Mouse (Mus musculus) c-Kit-positive CD71-positive TER-119-negative erythroid progenitor cells, embryonic 14.5 days (primary cell): ENCODE data around the gene Srl.
"Not testable (repeated sequence)": the region's sequence is repeated elsewhere in the genome, so short reads cannot be mapped to it uniquely, and the experiment has no call there.

Experiments used
- DNase-seq: peaks from one replicate; pipeline ENCODE4 v3.0.0-alpha.2; 2013; ENCODE audit warnings: low read depth

The Srl gene

DNA sequence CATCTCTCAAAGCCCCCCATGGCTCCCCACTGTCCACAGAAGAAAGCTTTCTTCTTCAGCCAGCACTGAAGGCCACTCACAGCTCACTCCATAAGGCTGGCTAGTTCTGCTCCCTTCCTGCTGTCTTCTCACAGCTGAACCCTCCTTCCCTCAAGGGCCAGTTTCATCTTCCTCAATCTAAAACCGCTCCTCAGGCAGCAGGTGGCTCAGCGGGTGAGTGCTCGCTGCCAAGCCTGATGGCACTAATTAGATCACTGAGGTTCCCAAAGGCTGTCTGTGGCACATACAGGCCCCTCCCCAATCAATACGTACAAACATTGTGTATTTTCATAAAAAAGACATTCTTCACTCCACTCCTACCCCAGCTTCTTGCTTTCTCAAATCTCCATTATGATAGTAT, 22.5 kb downstream of the Srl start:
- no peak for DNase-seq

DNA sequence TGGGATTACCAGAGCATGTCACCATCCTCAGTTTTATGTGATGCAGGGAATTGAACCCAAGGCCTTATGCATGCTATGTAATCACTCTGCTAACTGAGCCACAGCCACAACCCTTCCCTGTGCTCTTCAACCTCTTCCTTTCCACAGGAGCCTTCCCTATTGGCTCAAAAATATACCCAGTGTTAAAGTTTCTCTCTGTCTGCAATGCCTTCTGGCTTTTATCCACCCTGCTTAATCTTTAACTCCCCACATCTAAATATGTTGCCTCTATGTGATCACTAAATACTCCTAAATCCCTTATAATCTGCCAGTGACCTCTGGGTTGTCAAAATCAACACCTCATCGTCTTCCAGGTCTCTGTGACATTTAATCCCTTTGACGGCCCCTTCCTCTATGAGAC, 23.7 kb downstream of the Srl start:
- no peak for DNase-seq

DNA sequence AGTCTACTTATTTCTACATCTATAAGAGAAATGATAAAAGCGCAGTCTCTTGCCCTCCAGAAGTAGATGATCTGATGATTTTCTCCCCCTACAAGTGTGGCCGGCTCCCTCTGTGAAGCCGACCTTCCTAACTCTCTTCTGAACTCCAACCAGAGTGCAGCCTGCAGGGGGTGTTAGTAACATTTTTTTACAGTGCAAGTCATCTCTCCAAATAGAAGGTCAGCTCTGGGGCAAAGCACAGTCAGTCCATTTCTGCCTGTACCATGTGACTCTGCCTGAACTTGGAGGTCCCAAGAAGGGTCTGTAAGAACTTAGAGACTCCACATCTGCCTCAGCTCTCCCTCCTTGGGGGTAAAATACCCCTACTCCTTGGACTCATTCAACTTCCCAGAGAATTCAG, 27.2 kb downstream of the Srl start:
- DNase-seq = no peak

DNA sequence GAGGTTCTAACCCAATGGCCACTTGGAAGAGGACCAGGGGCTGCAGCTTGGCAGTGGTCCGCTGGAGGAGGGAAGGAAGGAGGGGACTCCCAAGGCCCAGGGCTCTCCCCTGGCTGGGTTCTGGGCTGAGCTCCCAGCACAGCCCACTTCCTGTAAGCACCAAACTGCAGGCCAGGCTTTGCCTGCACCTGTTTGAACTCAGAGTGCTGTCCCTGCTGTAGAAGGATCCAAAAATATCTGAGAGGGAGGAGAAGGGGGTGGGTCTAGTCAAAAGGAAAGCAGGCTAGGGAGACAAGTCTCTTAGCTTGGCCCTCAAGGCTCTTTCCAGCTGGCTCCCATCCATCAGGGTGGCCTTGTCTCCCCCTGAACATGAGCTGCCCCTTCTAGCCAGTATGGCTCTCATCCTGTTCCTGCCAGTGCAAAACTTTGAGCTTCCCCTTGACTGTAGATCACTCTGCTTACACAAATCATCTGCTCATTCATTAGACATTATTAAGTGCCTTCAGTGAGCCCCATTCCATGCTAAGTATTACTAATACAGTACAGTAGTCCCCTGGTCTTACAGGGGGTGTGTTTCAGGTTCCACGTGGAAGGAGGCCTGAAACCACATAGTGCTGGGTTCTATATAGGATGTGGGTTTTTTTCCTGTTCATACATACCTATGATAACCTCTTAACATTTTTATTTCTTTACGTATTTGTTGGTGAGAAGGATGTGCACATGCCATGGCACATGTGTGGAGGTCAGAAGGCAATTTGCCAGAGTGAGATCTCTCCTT, 28.8 kb downstream of the Srl start:
- DNase-seq = no peak

DNA sequence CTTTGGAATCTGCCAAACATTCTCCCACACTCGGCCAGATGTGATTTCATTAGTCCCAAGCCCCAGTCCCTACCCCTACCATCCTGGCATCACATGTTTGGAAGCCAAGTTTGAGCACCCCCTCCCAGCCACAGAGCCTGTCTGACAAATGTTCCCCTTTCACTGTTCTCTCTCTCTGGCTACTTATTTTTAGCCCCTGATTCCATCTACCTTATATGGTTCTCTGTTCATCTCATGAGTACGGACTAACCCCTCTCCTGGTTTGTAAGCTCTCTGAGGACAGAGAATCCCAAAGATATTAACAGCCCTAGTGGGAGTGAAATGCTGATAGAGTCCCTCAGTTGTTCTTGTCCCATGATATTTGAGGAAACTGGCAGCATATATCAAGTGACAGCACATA, 30.2 kb downstream of the Srl start:
- no peak for DNase-seq

DNA sequence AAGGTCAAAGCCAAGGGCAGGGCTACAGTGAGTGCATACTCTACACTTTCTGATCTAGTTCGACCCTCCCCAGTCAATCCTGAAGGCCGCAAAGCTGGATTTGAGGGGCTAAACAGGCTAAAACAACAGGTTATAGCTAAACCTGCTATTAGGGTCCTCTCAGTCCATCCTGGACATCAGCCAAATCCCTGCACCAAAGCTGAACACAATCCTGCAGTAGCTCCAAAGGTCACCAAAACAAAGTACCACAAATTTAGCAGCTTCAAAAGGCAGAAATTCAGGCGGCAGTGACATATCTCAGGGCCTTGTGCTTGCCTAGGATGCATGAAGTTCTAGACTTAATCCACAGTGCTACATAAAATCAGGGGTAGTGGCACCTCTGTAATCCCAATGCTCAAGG, 35.4 kb downstream of the Srl start:
- no peak for DNase-seq

DNA sequence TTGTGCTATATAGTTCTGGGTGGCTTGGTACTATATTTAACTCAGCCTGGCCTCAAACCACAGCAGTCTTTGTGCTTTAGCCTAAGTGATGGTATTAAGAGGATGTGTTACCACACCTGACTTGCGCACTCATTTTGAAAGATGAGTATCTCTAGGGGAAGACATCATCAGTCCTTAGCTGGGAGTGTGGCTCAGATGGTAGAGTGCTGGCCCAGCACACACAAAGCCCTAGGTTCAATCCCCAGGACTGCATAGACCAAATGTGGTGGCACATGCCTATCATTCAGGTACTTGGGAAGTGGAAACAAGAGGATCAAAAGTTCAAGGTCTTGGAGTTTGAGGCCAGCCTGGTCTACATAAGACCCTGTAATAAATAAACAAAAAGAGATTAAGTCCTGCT, 38.1 kb downstream of the Srl start:
- no peak for DNase-seq

DNA sequence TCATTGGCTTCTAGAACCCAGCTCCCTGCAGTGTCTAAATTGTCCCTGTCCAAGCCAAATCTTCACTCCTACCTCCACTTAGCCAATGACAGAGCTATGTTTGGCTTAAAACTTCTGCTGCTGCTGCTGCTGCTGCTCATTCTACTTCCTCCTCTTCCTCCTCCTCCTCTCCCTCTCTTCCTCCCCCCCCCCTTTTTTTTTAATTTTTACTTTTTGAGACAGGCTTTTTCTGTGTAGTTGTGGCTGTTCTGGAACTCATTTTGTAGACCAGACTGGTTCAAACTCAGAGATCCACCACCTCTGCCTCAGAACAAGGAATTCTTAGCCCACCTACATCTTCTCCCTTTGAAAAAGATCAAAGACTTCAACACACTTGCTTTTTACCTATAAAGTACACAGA, 39.0 kb downstream of the Srl start:
- DNase-seq = no peak

DNA sequence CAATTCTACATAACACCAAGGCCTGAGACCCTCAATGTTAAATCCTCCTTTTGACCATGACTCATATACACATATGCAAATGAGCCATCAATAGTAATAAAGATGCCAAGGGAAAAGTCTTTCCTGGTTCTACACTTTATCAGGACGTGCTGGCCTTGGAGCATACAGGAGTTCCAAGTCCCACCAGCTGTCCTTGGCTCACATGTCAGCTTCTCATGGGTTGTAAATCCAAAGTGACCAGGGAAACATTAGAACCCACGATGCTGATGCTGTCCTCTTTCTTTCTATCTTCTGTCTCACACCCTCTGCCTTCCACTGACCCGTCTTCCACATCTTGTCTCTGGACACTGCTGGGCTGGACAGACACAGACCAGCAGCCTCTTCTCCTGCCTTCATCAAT, 39.9 kb downstream of the Srl start:
- DNase-seq = no peak

DNA sequence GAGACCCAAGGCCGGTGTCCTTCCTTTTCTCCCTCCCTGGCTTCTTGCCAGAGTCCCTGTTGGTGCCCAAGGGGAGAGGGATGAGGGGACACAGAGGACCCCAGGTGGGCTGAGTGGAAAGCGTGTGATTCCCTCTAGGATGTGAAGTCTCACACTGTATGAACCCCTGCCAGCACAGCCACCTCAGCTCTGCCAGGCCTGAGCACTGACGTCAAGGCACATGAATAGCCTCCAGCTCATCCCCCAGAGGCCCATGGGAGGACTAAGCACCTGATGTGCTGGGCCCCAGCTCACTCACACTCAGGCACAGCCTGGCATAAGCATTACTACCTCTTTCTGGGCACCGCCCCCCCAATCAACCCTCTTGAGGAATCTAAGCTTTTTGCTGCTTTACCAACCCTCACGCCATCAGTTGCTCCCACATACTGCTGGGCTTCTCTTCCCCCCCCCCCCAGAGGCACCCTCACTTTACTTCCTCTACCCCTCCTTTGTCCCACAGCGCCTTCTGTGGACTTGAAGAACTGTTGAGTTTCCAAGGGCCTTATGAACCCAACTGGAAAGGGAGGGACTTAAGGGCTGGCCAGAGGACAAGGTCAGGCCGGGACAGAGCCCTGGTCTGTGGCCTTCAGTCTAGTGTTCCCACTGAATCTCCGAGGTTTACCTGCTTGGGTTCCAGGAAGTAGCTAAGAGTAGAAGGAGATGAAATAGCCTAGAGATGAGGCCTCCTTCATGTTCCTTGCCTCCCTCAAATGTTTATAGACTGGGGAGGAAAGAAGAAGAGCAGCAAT, 40.8 kb downstream of the Srl start:
- DNase-seq = no peak

DNA sequence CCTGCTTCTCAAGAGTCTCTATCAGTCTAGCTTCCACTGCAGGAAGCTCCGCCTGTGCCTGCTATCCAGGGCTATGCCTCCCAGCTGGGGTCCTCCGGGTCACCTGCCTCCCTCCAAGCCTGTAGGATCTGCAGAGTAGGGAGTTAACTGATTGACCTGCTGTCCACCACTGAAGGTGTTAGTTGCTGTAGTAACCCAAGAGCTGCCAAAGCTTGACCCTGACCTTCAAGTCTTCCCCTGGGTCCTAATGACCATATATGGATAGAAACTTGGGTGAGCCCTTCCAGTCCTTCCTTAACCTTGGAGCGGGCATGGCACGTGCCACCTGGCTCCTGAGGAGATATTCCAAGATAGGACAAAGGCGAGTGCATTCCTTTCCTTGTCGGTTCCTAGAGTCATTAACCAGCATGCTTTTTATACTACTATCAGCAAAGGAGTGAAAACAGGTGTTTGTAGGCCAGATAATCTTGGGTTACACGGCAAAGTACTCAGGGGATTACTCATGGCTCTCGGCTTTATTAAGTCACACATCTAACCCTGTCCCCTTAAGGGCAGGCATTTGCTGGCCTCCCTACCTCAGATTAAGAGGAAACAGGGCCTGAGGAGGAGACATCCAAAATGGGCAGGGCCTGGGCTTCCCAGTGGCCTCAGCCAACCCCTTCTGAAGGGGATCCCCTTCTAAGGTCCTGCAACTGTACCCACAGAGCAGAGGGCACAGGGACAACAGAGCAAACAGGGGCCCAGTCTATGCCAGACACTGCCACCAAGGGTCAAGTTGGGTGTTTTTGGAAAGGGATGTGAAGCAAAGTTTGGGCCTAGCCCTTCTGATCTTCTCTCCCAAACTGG, 43.6 kb downstream of the Srl start:
- no peak for DNase-seq

DNA sequence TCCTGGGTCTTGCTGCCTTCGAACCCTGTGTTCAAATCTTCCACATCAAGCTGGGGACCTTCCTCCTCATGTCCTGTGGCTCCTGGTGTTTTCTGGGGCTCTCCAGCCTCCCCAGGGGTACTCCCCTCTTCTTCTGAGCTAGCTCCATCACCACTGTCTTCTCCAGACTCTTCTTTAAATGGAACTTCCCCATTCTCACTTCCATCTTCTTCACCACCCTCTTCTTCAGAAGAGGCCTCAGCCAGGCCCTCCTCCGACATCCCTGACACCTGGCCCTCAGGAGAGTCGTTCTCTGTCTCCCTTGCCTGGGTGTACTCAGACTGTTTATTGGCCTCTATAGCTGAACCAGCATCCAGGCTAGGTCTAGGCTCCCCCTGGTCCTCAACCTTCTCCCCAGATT, 45.1 kb downstream of the Srl start:
- DNase-seq = no peak

DNA sequence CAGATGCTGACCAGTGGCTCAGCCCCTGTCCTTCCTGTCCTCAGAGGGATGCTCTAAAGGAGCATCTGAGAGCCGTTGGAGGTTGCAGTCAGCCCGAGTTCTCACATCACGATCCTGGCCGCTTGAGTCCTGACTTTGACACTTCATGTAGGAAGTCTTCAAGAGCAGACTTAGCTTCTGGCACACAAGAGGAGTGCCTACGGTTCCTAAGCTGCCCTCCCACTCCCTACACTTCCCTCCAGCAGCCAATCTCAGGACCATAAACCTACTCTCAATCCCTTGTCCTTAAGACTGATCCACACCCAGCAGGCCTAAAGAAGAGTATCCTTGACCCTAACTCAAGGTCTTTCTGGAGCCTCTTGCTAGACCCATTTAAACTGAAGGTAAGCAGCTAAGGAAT, 45.8 kb downstream of the Srl start:
- no peak for DNase-seq

DNA sequence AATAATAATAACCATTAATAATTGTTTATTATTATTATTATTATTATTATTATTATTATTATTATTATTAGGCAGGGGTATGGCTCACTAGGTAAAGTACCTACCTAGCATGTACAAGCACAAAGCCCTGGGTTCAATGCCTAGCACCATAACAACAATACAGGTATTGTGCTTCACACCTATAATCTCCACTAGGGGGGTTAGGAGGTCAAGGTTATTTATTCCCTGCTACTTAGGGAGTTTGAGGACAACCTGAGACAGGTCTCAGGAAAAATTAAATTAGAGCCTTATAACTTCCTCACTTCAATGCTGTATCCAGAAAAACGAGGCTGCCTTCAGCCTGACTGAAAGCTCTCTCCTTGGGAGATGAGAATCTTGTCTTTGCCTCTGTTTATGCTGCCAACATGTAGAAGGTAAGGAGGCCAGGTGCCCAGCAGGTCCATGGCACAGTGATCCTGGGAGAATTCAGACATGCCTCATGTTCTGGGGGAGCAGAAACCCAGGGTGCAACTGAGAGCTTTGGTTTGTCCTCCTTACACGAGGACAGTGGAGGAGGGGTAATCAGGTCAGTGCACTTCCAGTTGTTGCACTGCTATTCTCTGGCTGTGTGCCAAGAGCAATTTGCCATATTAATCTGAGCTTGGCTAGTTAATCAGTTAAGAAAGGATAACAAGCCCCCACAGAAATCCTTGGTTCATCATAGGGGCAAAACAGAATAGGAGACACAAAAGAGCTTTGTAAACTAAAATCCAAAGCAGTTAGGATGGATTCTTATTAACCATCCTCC, 48.6 kb downstream of the Srl start:
- DNase-seq = no peak

DNA sequence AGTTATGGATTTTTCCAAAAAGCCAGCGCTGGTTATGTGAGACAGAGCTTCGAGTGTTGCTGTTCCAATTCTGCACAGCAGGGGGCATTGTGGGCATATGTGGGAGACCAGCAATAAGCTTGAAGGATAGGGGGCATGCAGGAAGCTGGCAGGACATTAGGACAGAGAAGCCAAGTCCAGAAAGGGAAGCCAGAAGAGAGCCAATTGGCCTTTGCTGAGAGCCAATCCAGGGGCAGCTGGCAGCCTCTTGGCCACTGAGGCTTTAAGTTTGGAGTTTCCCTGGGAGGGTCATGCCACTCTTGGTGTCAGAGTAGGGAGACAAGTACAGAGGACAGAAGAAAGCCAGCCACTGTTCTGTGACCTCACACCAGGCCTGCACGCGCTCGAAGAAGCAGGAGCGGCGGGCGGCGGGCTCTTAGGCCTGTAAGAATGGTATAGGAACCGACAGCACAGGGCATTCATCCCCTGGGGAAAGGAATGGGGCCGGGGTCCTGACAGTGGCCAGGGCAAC, 52.4 kb downstream of the Srl start:
- peak; percentile 63 for DNase-seq

DNA sequence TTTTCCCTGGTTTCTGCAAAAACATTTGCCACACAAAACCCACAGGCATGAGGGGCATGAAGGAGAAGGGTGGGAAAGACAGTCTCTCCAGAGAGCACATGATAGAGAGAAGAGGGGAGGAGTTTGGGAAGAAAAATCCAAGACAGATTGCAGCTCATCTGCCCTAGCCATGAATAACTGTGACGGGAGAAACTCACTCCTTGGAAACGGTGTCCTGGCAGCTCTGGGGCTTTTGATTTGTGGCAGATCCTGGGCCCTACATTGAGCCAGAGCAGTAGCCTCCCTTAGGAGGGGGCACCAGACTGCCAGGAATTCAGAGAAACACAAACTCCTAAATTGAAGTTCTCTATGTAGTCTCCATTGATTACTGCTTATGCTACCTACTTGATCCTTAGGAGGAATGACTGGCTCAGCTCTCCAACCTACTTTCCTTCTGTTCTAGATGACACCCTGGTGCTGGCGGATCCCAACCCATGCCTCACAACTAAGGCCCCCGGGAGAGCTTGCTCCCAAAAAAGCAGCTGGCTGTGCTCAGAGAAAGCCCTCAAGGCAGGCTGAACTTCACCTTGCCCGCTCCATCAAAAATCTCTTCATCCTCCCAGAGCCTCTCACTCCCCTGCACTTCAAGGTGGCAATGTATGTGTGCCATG, 60.9 kb downstream of the Srl start:
- no peak for DNase-seq

DNA sequence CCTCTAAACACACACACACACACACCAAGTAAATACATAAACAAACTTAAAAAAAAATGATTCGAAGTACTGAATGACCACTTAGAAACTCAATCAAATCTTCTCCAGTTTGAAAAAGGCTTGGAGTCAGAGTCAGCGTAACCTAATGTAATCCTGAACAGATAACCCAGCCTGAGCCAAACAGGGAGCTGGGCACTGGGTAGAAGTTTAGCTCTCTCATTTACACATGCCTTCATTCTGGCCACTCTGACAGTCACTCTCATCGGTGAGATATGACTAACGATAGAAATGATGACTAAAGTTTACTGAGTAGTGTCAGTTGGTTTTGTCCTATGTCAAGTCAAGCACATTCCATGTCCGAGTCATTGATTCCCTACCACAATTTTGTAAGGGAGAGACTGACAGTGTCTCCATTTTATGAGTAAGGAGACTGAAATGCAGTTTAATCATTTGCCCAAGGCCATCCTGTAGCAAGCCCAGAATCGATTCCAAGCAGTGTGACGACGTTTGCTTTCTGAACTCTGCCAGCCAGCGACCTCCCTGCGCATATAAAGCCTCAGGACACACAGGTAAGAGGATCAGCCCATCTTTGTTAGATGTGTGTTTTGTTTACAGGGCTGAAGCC, 63.9 kb downstream of the Srl start:
- DNase-seq = no peak

DNA sequence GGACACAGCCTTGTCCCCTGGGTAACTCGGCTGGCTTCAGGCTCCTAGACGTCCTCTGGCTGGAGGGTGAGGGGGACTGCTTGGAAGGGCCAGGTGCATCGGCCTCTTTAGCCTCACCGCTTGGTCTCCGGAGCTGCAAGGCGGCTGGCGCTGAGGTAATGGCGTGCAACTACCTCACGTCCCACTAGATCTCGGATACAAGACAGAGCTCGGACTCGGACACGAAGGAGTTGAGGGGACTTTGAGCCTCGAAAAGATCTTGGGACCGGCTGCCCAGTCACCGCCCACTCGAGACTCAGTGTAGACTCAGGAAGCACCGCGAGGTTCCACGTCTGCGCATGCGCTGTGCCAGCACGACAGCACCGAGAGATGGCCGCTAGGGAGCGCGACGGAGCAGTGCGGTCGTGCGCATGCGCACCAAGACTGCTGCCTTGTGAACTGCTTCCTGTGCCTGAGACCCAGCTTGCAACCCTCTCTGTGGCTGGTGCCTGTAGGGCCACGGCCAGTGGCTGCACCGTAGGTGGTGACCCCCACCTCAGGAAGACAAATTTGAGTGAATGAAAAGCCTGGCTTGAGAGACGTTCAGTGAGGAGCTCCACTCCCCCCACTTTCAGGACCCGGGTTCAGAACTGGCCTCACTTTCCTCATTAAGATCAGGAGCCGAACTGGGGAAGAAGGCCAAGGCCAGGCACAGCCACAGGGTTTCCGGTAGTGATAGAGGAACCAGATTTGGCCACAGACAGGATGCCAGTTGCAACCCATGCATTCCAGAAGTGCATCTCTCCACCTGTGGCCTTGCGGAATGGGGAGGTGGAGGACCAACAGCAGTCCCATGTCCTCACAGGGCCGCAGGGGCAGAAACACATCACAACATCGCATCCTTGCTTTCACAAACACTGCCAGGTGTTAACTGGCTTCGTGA, 66.5 kb downstream of the Srl start:
- DNase-seq = peak; percentile 85

DNA sequence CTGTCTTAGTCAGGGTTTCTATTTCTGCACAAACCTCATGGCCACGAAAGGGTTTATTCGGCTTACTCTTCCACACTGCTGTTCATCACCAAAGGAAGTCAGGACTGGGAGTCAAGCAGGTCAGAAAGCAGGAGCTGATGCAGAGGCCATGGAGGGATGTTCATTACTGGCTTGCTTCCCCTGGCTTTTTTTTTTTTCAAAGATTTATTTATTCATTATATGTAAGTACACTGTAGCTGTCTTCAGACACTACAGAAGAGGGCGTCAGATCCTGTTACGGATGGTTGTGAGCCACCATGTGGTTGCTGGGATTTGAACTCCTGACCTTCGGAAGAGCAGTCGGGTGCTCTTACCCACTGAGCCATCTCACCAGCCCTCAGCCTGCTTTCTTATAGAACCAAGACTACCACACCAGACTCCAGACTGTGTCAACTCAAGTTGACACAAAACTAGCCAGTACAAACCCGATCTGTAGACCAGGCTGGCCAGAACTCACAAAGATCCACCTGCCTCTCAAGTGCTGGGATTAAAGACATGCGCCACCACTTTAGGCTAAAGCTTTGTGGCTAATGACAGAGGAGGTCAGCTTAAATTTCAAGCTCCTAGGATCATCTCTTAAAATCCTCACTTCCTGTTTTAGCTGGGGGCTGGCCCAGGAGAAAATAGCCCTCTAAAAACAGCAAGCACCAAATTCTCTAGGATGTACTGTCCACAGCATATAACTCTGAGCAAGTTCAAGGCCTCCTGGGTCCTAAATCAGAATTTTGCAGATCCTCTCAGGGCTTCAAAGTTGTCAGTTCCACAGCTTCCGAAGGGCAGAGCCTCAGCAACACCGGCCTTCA, 67.4 kb downstream of the Srl start:
- not testable (repeated sequence) for DNase-seq
